Mouse (Mus musculus) adrenal gland, postnatal 25 days (tissue): ENCODE measurements at regions not wholly inside any gene's neighbourhood (a gene's known extent, or its start where the extent isn't known, plus 50 kb on each side); places are given as distances from the start of the nearest gene placed in this dataset.
A peak's percentile ranks its signal among the peaks of the same experiment; 100 is the strongest.

ENCODE experiments used
- DNase-seq: peaks from one replicate; pipeline ENCODE4 v3.0.0; 2021; ENCODE audit warnings: mixed read lengths

- no peak for DNase-seq
Observed at GRCm38 (mm10) chr11:32978899-32979298, 154.5 kb upstream of the Smim23 start.

DNA sequence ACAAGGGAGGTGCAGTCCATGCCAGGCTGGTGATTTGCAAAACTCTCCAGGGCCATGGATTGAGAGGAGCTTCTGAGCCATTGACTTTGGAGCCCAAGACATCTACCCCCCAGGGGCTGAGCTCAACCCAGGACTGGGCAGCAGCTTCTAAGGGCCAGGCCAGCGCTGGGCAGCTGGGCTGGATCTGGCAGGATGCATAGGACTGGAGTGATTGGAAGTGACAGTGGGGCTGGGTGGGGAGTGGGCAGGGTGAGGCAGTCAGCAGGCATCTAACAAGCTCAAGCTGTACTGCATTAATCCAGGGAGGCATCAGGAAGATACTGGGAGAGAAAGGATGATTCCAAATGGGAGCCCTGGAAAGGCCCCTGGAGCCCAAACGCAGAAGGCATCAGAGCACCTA, 152.2 kb upstream of the Smim23 start:
- DNase-seq = no peak

DNA sequence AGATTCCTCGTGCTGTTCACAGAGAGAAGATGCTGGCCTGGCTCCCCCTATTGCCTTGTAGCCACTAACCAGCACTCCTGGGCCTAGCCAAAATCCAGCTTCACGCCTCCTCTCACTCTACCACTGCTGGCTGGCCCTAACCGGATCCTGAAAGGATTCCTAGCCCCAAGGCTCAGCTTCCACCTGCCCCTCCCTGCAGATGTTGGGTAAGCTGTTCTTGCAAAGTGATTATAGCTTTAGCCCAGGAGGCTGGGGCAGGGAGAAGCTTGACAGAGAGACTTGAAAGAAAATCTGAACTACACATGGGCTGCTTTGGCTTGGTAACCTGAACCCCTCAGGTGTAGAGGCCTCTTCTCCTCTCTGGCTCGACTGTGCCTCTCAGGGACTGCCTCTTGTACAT, 149.0 kb upstream of the Smim23 start:
- no peak for DNase-seq

DNA sequence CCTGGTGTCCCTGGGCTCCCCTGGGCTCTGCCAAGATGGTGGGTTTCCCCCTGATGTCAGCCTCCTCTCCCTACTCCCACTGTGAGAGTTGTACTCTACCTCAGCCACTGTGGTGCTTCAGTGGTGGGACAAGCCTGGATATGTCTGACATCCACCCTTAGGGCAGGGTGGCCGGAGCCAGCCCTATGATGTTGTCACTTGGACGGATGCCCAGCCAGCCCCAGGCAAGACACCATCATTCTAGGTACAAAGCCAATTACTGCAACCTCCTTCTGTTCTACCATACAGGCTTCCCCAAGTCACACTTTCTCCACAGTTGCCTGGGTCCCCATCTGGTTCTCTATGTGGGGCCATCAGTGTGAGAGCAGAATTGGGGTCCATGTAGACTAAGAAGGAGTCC, 141.0 kb upstream of the Smim23 start:
- peak; percentile 39 for DNase-seq

DNA sequence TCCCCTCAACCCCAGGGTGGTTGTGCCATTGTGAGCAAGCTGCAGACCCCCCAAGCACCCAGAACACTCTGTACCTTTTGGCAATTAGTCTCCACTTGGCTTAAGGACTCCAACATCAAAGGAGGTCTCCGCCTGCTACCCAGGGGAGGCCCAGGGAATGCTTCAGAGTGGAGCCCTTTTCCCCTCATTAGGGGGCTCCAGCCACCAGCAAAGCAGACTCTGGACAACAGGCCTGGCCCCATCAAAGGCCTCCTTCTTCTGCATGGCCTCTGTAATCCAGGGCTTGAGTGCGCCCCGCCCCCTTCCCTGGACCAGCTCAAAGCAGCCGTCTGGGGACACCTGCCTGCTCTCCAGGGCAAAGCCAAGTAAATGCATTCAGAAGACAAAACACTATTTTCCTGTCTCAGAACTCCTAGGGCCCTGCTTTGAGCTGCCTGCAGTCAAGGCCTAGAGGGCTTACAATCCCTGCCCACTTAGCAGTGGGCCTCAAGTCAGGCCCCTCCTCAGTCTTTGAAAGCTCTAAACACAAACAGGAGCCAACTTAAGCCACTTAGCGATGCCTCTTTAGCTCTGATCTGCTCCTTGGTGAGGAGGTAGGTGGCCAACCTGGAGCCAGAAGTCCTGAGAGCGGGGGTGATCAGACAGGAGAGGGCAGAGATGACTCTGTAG, 139.4 kb upstream of the Smim23 start:
- DNase-seq = no peak

DNA sequence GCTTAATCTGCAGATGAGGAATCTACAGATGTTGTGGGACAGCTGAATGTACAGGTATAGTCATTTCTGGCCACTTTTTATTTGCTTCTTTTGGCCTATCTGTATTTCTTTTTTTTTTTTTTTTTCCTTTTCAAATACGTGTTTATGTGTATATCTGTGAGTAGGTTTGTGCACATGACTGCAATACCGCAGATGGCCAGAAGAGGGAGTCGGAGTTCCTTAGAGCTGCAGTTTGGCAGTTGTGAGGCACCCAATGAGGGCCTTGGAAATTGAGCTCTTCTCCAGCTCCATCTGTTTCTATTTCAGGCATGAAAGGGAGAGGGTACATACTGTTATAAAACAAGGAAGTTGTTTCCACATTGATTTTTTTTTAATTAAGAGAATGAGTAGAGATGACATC, 137.2 kb upstream of the Smim23 start:
- DNase-seq = no peak

GRCm38 (mm10) chr11:32958961-32959360, 134.6 kb upstream of the Smim23 start:
- DNase-seq = no peak

GRCm38 (mm10) chr11:32956993-32957392, 132.6 kb upstream of the Smim23 start:
- DNase-seq = peak; percentile 42

GRCm38 (mm10) chr11:32952271-32952670, 127.9 kb upstream of the Smim23 start:
- DNase-seq = no peak

DNA sequence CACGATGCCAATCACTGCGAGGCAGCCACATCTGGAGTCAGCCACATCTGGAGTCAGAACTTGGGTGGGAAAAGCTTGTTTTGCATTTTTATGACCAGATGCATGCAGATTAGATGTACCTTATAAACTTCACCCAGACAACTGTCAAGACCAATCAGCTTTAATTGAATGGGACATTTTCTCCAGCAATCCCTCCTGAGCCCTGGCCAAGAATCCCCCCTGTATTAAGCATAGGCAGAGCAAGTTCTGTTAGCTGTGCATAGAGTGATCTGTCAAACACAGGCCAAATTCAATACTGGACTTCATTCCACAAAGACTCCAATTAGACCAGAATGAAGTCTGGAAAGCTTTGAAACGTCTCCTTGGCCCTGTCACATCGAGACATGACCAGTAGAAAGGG, 123.7 kb upstream of the Smim23 start:
- no peak for DNase-seq

GRCm38 (mm10) chr11:32946481-32947001, 122.1 kb upstream of the Smim23 start:
- DNase-seq = no peak

DNA sequence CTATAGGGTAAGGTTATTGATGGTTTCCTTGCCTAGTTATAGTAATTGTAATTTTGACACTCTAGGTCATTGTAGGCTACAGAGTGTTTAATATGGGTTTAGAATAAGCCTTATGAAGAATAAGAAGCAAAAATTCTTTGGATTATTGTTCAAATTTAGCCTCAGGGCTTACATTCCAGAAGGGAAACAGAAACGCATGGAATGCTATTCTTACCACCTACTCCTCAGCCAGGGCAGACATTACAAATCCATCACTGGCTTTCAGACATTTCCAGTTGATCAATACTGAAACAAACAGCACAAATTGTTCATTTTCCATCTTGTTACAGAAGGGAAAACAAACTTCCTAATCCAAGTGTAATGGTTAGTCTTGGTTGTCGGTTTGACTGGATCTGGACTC, 120.7 kb upstream of the Smim23 start:
- no peak for DNase-seq

- DNase-seq = peak; percentile 12
Observed at GRCm38 (mm10) chr11:32941331-32942009, 117.1 kb upstream of the Smim23 start.

DNA sequence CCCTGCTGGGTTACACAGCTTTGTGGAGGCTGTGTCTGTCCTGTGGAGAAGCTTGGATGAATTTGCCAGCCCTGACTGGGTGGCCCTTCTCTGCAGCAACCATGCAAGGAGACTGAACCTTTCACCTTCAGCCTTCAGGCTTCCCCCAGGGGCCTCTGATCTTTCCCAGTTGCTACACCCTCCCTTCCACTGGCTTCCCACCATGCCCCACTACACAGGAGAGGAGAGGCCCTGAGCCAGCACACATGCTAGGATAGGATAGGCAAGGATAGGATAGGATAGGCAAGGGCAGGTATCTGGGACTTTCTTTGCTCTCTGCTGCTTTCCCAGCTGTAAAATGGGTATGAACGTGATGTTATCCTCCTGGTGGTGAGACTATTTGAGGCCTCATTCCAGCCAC, 114.7 kb upstream of the Smim23 start:
- DNase-seq = no peak

DNA sequence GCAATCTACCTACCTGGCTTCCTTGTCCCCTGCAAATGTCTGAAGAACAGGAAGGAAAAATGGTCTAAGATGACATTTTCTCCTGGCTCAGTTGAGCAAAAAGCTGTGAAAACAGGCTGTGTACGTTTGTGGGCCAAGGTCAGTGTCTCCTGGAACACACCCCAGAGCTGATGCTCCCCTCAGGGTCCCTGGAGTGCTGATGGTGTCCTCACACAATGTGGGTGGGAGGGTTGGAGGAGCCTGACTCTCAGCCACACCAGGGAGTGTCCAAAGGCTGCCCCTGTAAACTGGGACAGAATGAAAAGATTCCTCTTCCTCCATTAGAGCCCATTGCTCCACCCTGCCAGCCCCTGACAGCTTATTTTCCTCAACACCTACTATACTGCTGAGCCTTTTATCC, 112.8 kb upstream of the Smim23 start:
- DNase-seq = no peak

- no peak for DNase-seq
Observed at GRCm38 (mm10) chr11:32931928-32932327, 107.5 kb upstream of the Smim23 start.

GRCm38 (mm10) chr11:32931018-32931417, 106.6 kb upstream of the Smim23 start:
- DNase-seq = peak; percentile 13

- DNase-seq = no peak
Observed at GRCm38 (mm10) chr11:32928837-32929236, 104.4 kb upstream of the Smim23 start.

GRCm38 (mm10) chr11:32925421-32926271, 101.2 kb upstream of the Smim23 start:
- DNase-seq = peak; percentile 15

DNA sequence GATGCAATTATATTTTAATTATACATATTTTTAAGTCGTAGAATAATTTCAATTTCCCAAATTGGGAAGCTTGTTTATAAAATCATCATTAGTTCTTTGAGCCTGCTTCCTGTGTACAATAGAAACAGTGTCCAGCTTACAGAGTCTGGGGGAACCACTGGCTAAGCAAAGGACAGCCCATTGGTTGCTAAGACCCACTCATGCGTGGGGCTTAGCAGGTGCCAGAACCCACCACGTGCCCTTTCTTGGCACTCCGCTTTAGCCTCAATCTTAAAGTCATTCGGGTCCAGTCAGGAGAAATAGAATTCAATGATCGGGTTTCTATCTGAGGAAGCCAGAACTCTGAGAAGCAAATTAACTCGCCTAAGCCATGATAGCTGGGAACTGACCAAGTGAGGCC, 100.5 kb upstream of the Smim23 start:
- DNase-seq = no peak

DNA sequence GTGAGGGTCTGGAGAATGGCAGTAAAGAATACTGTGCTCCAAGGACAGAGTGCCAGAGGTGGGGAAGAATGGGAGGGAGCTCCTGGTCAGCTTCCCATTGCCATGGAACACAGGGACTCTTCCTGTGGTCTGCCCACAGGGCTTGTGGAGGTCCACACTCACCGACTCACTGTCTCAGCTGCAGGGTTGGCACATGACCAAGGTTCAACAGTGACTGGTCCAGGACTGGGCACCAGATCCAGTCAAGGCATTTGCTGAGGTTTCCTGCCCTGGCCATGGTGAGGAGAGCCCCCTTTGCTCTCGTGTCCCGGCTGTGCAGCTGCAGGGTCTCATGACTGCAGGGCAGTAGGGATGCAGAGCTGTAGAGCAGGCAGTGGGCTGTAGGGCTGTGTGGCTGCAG, 88.7 kb upstream of the Smim23 start:
- DNase-seq = no peak

DNA sequence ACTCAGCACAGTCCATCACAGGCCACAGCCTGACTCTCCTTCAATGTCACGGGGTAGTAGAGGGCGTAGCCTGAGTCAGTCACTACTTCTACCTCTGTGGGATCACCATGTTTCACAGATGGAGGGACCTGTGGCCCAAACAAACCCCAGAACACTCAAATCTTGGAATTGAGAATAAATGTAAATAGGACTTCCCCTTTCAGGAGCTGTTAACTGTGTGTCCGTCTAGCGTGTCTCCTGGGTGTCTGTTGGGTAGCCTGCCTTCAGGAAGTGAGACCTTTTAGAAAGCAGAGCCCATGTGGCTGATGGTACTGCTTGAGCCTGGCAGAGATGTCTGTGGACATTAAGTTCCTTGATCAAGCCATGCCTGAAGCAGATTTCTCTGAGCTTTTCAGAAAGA, 87.4 kb upstream of the Smim23 start:
- DNase-seq = no peak
